Mouse (Mus musculus) cerebellum, adult 9-10 months (tissue): ENCODE measurements at regions not wholly inside any gene's neighbourhood (a gene's known extent, or its start where the extent isn't known, plus 50 kb on each side); places are given as distances from the start of the nearest gene placed in this dataset.

Experiments used
- DNase-seq: peaks from one replicate; pipeline ENCODE4 v3.0.0; 2022

DNA sequence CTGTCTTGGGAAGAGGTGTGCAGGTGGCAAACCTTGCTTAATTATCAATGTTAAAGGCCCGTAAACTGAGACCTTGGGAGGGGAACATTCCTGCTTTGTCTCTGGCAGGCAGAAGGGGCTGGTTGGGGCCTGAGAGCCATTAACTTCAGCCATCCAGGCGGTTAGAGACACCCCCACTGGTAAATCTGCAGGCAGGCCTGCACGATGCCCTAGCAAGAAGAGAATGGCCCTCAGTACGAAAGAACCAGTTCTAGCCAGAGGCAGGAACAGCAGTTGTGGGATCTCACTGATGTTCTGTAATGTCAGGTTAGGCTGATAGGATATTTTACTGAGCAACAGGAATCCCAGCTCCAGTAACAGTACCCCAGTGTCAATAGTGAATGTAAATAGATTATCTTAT, 70.5 kb downstream of the Apip start:
- DNase-seq: no peak

GRCm38 (mm10) chr2:103144420-103144819, 70.9 kb downstream of the Apip start:
- no peak for DNase-seq

GRCm38 (mm10) chr2:103145058-103145457, 71.6 kb downstream of the Apip start:
- no peak for DNase-seq

GRCm38 (mm10) chr2:103146132-103146531, 72.7 kb downstream of the Apip start:
- DNase-seq: no peak

- no peak for DNase-seq
Measured at GRCm38 (mm10) chr2:103153261-103153660, 79.8 kb downstream of the Apip start.

- DNase-seq: peak; percentile 6
Measured at GRCm38 (mm10) chr2:103167741-103168140, 94.3 kb downstream of the Apip start.

DNA sequence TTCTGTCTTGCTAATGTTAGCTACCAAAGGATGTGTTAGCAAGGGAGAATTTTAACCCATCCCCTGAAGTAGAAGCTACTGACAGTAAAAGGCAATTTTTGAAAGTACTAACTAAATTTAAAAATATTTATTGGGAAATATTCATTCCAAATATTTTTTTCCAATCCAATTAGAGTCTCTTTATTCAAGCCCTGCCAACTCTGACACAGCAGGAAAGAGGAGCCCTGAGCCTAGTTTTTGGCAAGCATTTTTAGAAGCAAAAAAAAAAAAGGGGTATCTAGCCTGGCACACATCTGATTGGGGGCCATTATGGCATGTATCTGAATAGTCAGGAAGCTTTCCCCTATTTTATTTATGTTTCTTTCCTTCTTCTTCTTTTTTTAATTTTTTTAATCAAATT, 94.8 kb downstream of the Apip start:
- DNase-seq: peak; percentile 23

GRCm38 (mm10) chr2:103177361-103177760, 103.9 kb downstream of the Apip start:
- DNase-seq: peak; percentile 5

DNA sequence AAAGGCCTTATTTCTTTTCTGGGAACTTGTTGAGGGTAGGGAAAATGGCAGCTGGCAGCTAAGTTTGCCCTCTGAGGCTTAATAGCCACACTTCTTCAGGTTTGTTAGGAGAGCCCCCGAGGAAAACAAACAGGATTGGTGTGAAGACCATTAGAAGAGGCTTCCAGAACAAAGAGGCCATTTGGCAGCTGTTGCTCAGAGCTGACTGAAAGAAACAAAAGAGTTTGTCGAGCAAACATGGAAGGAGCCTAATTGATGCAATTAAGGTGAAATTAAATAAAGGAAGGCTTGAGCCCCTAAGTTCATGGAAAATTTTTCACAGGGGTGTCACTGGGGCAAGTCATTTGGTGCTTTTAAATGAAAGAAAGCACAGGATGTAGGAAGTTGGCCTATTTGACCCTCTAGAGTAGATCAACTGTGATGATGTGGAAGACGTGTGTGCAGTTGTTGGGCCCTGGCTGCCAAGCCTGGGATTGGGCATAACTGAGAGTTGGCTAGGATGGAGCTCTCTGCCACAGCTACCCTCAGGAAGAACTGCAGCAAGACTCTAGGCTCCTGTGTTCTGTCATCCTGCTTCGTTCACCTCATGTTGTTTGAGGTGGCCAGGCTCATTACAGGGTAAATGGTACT, 106.9 kb downstream of the Apip start:
- DNase-seq: no peak

DNA sequence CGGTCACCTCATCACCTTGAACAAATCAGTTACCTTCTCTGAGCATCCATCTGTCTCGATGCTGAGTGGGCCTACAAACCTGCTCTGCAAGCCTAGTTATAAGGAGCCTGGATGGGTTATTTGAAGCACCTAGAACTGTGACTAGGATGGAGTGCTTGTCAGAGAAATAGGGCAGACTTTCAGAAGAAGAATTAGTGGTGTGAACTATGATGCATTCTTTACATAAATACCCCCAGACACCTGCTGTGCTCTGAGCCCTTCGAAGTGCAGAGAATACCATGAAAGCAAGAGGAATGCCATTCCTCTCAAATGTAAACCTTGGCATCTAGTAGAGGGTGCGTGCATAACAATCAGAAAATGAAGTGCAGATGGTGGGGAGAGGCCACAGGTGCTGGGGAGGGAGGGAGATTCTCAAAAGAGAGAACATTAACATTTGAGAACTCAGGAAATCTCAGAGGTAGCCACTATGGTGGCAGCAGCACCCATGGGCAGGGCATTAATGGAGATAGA, 113.3 kb downstream of the Apip start:
- DNase-seq: no peak

DNA sequence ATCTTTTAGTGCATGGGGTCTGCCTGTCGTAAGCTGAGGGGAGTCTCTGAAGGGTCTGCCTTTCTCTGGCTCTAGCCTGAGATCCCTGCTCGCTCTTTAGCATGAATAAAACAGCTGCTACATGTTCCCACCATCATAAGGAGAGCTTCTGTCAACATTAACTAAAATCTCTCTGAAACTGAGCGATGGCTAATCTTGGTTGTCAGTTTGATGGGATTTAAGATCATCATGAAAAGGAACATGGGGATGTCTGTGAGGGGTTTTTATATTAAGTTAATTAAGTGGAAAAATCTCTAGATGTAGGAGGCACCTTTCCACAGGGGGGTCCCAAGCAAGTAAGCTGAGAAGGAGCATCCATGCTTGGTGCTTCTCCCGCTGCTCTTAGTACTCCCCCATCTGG, 110.5 kb downstream of the Ehf start:
- DNase-seq: no peak

DNA sequence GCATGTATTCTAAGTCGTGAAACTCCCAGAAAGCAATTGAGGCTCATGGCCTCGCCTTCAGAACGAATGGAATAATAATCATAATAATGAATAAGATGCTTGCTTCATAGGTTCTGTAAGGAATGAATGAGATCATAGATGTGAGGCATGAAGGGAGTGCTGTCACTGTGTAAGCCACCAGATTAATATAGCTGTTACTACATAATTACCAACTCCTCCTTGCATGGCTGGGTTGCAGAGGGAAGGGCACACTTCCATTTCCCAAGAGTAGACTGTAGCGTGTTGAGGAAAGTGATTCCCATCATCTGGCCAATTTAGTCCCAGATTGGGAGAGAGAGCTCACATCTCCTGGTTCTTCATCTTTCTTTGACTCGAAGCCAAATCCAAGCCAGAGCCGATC, 102.8 kb downstream of the Ehf start:
- DNase-seq: no peak

DNA sequence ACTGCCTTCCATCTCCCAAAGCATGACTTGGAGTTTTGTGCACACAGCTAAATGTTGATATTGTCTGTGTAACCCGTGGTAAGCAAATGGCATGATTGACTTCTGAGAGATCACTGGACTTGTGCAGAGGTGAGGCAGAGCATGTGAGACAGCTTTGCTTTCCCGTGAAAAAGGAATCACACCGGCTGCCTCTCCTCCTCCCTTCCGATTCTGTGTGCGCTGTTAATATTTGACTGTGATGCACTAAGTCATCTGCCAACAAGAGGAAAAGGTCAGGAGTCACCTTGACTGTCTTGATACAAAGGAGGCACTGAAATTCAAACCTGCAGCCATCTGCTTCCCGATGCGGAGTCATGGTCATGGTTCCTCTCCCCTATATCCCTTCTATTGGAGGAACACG, 98.0 kb downstream of the Ehf start:
- DNase-seq: no peak

DNA sequence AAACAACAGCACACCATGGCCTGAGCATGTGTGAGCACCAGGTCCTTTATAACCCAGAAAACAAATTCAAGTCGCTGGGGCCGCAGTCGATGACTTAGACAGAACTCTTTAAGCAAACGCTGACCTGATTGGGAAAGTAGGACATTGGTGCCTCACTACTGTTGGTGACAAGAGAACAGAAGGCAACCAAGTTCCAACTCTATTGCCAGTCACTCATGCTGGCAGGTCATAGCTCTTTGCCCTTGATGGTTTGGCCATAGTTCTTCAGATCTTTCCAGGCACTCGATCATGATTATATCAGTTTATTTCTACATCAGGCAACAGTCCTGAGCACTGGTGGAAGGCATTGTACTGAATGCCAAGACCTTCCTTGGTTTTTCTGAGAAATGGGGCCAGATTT, 94.7 kb downstream of the Ehf start:
- DNase-seq: peak; percentile 8

DNA sequence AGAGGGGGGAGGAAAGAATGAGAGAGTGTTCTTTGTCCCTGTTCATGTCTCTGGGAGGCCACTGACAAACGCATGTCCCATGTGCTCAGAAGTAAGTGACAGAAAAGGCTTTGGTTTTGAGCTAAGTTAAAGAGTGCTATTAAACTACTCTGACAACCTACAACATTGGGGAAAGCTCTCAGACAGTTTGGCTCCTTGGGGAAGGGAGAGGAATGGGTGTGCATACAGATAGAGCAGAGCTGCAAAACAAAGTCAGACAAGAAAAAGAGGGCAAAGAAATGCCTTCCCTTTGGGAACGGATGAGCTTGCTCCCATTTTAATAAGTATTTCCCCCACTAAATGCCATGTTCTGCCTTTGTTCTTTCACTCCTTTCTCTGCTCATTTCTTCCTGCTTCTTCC, 94.0 kb downstream of the Ehf start:
- peak; percentile 4 for DNase-seq

- no peak for DNase-seq
Measured at GRCm38 (mm10) chr2:103209512-103209981, 93.5 kb downstream of the Ehf start.

- no peak for DNase-seq
Measured at GRCm38 (mm10) chr2:103211179-103211578, 91.9 kb downstream of the Ehf start.
